Mouse (Mus musculus) lung, postnatal 0 days (tissue): ENCODE measurements around the gene Fjx1.

Source experiments
- CTCF ChIP-seq: IDR thresholded peaks from 2 replicates; pipeline ENCODE4 v1.5.1; 2016; ENCODE audit warnings: antibody characterized with exemption, mild to moderate bottlenecking
- EP300 ChIP-seq: IDR thresholded peaks from 2 replicates; pipeline ENCODE4 v1.6.1; 2016; ENCODE audit warnings: antibody characterized with exemption, mild to moderate bottlenecking, control low read depth

DNA sequence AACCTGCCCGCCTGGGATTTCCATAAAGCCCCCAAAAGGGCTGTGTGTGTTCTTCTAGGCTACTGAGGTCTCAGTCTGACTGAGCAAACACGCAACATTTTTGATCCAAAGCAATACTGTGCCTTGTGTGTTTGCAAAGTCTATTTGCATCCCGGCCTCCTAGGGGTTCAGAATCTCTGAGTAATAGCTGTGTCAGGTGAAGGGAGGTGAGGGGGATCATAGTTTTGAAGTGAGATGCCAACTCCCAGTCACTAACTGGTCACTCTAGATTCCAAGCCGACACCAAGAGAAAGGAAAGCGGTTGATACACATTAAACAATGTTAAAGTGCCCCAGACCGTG, 51.0 kb downstream of the Fjx1 start:
- TF ChIP-seq CTCF (no peak), EP300 (no peak)
